Mouse (Mus musculus) heart, adult 2 months (tissue): ENCODE results near the gene Tkfc. TPM values are rescaled to one million over a fixed set of nuclear protein-coding genes. Genes with fewer than 3 reads are reported as not detected.
A peak's percentile ranks its signal among the peaks of the same experiment; 100 is the strongest.

ENCODE experiments used
- DNase-seq, 2 experiments: peaks; one replicate each; pipeline ENCODE4 v3.0.0; 2021
- H3K27ac ChIP-seq: fragments of 200-600 bp; 2 replicates; pipeline ENCODE4 v1.8.1; 2022
- H3K27me3 ChIP-seq: fragments of 200-500 bp; 2 replicates; pipeline ENCODE4 v1.6.1; 2012; ENCODE audit warnings: mild to moderate bottlenecking, low read length, inconsistent platforms, mixed read lengths; ENCODE audit not compliant: control insufficient read depth, insufficient read depth
- H3K36me3 ChIP-seq: fragments of 200-500 bp; 2 replicates; pipeline ENCODE4 v1.6.1; 2012; ENCODE audit warnings: low read length, inconsistent platforms; ENCODE audit not compliant: control insufficient read depth, insufficient read depth
- H3K4me1 ChIP-seq: fragments of 200-500 bp; 2 replicates; pipeline ENCODE4 v1.6.1; 2011; ENCODE audit warnings: low read length; ENCODE audit not compliant: control insufficient read depth, insufficient read depth
- H3K4me3 ChIP-seq: fragments of 200-600 bp; 2 replicates; pipeline ENCODE4 v1.8.1; 2022
- H3K79me2 ChIP-seq: fragments of 200-500 bp; replicated peaks from 2 replicates; pipeline ENCODE4 v1.6.1; 2012; ENCODE audit warnings: mild to moderate bottlenecking, inconsistent platforms, low read length, moderate library complexity, mixed read lengths; ENCODE audit not compliant: control insufficient read depth, insufficient read depth
- H3K9ac ChIP-seq: fragments of 200-500 bp; 2 replicates; pipeline ENCODE4 v1.6.1; 2012; ENCODE audit warnings: low read depth, mild to moderate bottlenecking, control low read depth, inconsistent platforms, low read length, mixed read lengths
- CTCF ChIP-seq: fragments of 200-600 bp; IDR thresholded peaks from 2 replicates; pipeline ENCODE4 v1.8.1; 2022; ENCODE audit warnings: antibody characterized with exemption, mild to moderate bottlenecking, moderate library complexity
- EP300 ChIP-seq: fragments of 200-500 bp; IDR thresholded peaks from 2 replicates; pipeline ENCODE4 v1.6.1; 2011; ENCODE audit warnings: low read depth, low read length, control low read depth; ENCODE audit not compliant: insufficient read depth
- POLR2A ChIP-seq: fragments of 200-500 bp; IDR thresholded peaks from 2 replicates; pipeline ENCODE4 v1.6.1; 2011; ENCODE audit warnings: mild to moderate bottlenecking, low read depth, low read length, control low read depth; ENCODE audit not compliant: insufficient read depth
- WGBS: fragments of 180-500 bp; shearing (Covaris S2); methylation state at CpG from one replicate; pipeline ENCODE4 v1.1.7; 2018; 5-methylcytosine and 5-hydroxymethylcytosine counted together
- intact Hi-C: fragments of 180-260 bp; cut with DNase I; formaldehyde crosslinking; loops from one replicate; pipeline ENCODE4 v1.15.1; 2025
- polyA plus RNA-seq: library from polyadenylated mRNA; depleted of rRNA; stranded (reverse); fragments of >200 nt; gene quantifications from 2 replicates; pipeline ENCODE4 v1.2.3, GENCODE M21; 2012
- total RNA-seq, 2 experiments: library from RNA; stranded (reverse); gene quantifications; 2 replicates each; pipeline ENCODE4 v1.2.3; 2021

The Tkfc gene
- total and polyA plus RNA-seq, 3 experiments = 7.4 to 9.6 (median 8.2) TPM

GRCm38 (mm10) chr19:10598188-10598587 lies 7.3 kb downstream of the Tkfc start:
- Histone ChIP-seq H3K27ac (no peak overlapping the region), H3K9ac (no peak overlapping the region), H3K4me1 (peaks cover under 1% of the 10 kb centered on the region; the same call in 1 of the 2 replicates), H3K27me3 (no peaks in the 10 kb centered on the region), H3K4me3 (no peak overlapping the region), H3K36me3 (no peaks in the 10 kb centered on the region), H3K79me2 (no peaks in the 10 kb centered on the region)
- 38% methylated on average over 3 of the region's 3 CpGs for WGBS
- no peak for DNase-seq
- intact Hi-C loops = no loop called here
- TF ChIP-seq EP300 (no peak), CTCF (peak; percentile 38)

- no peak overlapping the region for H3K9ac ChIP-seq
- H3K27ac ChIP-seq = no peak overlapping the region
- H3K4me3 ChIP-seq = no peak overlapping the region
- no peaks in the 10 kb centered on the region for H3K79me2 ChIP-seq
- H3K4me1 ChIP-seq = no peaks in the 10 kb centered on the region
- TF ChIP-seq CTCF (no peak), POLR2A (no peak), EP300 (no peak)
- intact Hi-C loops = no loop called here
- 91% methylated on average over 6 of the region's 6 CpGs for WGBS
- H3K27me3 ChIP-seq = no peaks in the 10 kb centered on the region
- no peak for DNase-seq
- no peaks in the 10 kb centered on the region for H3K36me3 ChIP-seq
Observed at GRCm38 (mm10) chr19:10591659-10592377, 13.6 kb downstream of the Tkfc start.

GRCm38 (mm10) chr19:10590301-10590700 lies 15.2 kb downstream of the Tkfc start:
- Histone ChIP-seq H3K36me3 (no peaks in the 10 kb centered on the region), H3K9ac (no peak overlapping the region), H3K79me2 (no peaks in the 10 kb centered on the region), H3K4me3 (no peak overlapping the region), H3K27ac (no peak overlapping the region), H3K4me1 (no peaks in the 10 kb centered on the region), H3K27me3 (no peaks in the 10 kb centered on the region)
- intact Hi-C loops = no loop called here
- no peak for DNase-seq
- no peak for TF ChIP-seq EP300
- TF ChIP-seq CTCF = no peak
- no peak for TF ChIP-seq POLR2A
- WGBS = 76% methylated on average over 3 of the region's 3 CpGs

- DNase-seq = no peak
- Histone ChIP-seq H3K27me3 (no peaks in the 10 kb centered on the region), H3K79me2 (no peaks in the 10 kb centered on the region), H3K27ac (no peak overlapping the region), H3K4me1 (no peaks in the 10 kb centered on the region), H3K4me3 (no peak overlapping the region), H3K36me3 (no peaks in the 10 kb centered on the region), H3K9ac (no peak overlapping the region)
- no peak for TF ChIP-seq EP300
- no peak for TF ChIP-seq POLR2A
- TF ChIP-seq CTCF = no peak
- intact Hi-C loops = no loop called here
- WGBS = 61% methylated on average over 5 of the region's 5 CpGs
Observed at GRCm38 (mm10) chr19:10589127-10589857, 16.2 kb downstream of the Tkfc start.

- Histone ChIP-seq H3K79me2 (no peaks in the 10 kb centered on the region), H3K4me1 (no peaks in the 10 kb centered on the region), H3K9ac (no peak overlapping the region), H3K36me3 (no peaks in the 10 kb centered on the region), H3K27ac (no peak overlapping the region), H3K27me3 (no peaks in the 10 kb centered on the region), H3K4me3 (no peak overlapping the region)
- TF ChIP-seq EP300 = no peak
- TF ChIP-seq CTCF = no peak
- no peak for TF ChIP-seq POLR2A
- intact Hi-C loops = no loop called here
- no peak for DNase-seq
- 93% methylated on average over 8 of the region's 8 CpGs for WGBS
Observed at GRCm38 (mm10) chr19:10587231-10587630, 18.2 kb downstream of the Tkfc start.

GRCm38 (mm10) chr19:10585112-10585511 lies 20.3 kb downstream of the Tkfc start:
- DNase-seq = peak in 1 of 2 experiments; percentile 42
- no peaks in the 10 kb centered on the region for H3K36me3 ChIP-seq
- no peak overlapping the region for H3K9ac ChIP-seq
- no peak overlapping the region for H3K27ac ChIP-seq
- H3K4me1 ChIP-seq = no peaks in the 10 kb centered on the region
- H3K79me2 ChIP-seq = no peaks in the 10 kb centered on the region
- no peaks in the 10 kb centered on the region for H3K27me3 ChIP-seq
- TF ChIP-seq EP300 (no peak), POLR2A (no peak)
- H3K4me3 ChIP-seq = no peak overlapping the region
- WGBS = 92% methylated on average over 8 of the region's 8 CpGs
- intact Hi-C loops = no loop called here
